Mouse (Mus musculus) heart, embryonic 16.5 days (tissue): ENCODE measurements around the gene Agap1. TPM values are rescaled to one million over a fixed set of nuclear protein-coding genes. Genes with fewer than 3 reads are reported as not detected.

ENCODE experiments used
- ATAC-seq: fragments of 200-750 bp; cut with Nextera tagmentation; replicated peaks from 2 replicates; pipeline ENCODE4 v1.8.0; 2017; ENCODE audit warnings: moderate number of reproducible peaks; ENCODE audit not compliant: insufficient read depth, low FRiP score; ENCODE audit errors: extremely low read depth
- H3K27ac ChIP-seq: fragments of 300-500 bp; sonication (generic); 2 replicates; pipeline ENCODE4 v1.5.1; 2014; ENCODE audit warnings: mild to moderate bottlenecking, low read length, control low read depth, moderate library complexity
- H3K27me3 ChIP-seq: fragments of 300-500 bp; sonication (generic); 2 replicates; pipeline ENCODE4 v1.6.1; 2014; ENCODE audit warnings: low read length, mixed read lengths; ENCODE audit not compliant: control insufficient read depth, insufficient read depth
- H3K36me3 ChIP-seq: fragments of 300-500 bp; sonication (generic); 2 replicates; pipeline ENCODE4 v1.6.1; 2014; ENCODE audit not compliant: control insufficient read depth, insufficient read depth
- H3K4me1 ChIP-seq: fragments of 300-500 bp; sonication (generic); 2 replicates; pipeline ENCODE4 v1.6.1; 2014; ENCODE audit warnings: low read length, mixed read lengths; ENCODE audit not compliant: control insufficient read depth, insufficient read depth
- H3K4me2 ChIP-seq: fragments of 300-500 bp; sonication (generic); 2 replicates; pipeline ENCODE4 v1.6.1; 2014; ENCODE audit warnings: low read depth, mild to moderate bottlenecking, control low read depth, low read length
- H3K4me3 ChIP-seq: fragments of 300-500 bp; sonication (generic); 2 replicates; pipeline ENCODE4 v1.5.1; 2014; ENCODE audit warnings: mild to moderate bottlenecking, control low read depth, low read length
- H3K9ac ChIP-seq: fragments of 300-500 bp; sonication (generic); 2 replicates; pipeline ENCODE4 v1.6.1; 2014; ENCODE audit warnings: low read length, control low read depth
- H3K9me3 ChIP-seq: fragments of 300-500 bp; sonication (generic); replicated peaks from 2 replicates; pipeline ENCODE4 v1.6.1; 2016; ENCODE audit warnings: low read length; ENCODE audit not compliant: control insufficient read depth
- WGBS: fragments of 180-500 bp; shearing (Covaris S2); extraction: QIAGEN DNeasy Blood & Tissue Kit; methylation state at CpG from one replicate; pipeline ENCODE4 v1.1.7; 2014; 5-methylcytosine and 5-hydroxymethylcytosine counted together
- polyA plus RNA-seq: library from polyadenylated mRNA; unstranded; fragments of >200 nt; fragmentation: Nextera tagmentation; extraction: Ambion mirVana; gene quantifications from 2 replicates; pipeline ENCODE4 v1.2.1, GENCODE M21; 2015

Gene Agap1
- polyA plus RNA-seq, 1 experiment from 2014 or later = 6.2 TPM

DNA sequence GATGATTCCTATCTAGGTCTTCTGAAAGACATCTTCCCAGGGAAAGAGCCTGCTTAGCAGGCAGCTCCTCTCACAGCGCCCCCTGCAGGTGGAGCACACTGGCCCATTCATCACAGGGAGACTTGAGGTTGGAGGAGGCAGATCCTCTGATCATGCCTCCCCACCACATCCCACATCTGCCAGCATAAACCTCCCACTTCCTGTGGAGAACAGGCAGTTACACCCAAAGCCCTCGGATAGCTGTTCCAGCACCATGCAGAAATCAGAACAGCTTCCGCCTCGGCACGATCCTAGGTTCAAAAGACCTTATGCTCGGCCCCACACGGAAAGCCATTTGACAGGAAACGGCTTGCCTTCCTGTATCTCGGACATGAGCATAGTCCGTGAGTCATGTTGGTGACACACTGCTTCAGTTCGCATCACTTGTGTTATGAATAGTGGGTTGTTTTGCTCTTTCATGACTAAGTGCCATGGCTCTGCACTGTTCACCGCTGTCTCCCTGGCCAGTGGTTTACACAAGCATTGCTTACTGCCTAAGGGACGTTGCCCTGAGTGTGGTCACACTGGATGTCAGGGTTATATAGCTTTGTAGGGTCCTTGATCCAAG is 276.1 kb downstream of the Agap1 start:
- Histone ChIP-seq H3K4me2 (no peak overlapping the region), H3K4me3 (no peak overlapping the region), H3K9ac (no peak overlapping the region), H3K36me3 (peaks cover 9% of the 10 kb centered on the region; the same call in 1 of the 2 replicates), H3K9me3 (no peaks in the 10 kb centered on the region), H3K27me3 (no peaks in the 10 kb centered on the region), H3K27ac (no peak overlapping the region), H3K4me1 (no peaks in the 10 kb centered on the region; the same call in 1 of the 2 replicates)
- 61% methylated on average over 13 of the region's 13 CpGs for WGBS
- ATAC-seq = 0 out of 2 replicates have a peak, but pooled peaks have one; percentile 58

DNA sequence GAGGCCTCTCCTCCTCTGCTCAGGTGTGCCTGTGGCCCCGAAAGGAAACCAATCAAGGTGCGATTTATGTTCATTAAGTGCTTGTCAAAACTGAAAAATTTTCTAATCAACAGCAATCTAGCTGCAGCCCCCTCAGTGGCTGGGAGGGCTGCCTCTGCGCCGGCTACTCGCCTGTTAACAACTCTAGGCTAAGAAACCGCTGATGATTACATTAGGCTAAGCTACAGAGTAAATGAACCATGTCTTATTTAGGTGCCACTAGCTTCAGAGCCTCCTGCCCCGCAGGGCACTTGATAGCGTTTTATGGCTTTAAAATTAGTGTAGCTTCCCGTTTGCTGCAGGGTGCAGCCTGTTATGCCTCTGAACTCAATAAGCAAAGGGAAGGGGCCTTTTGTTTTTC is 279.8 kb downstream of the Agap1 start:
- 0 out of 2 replicates have a peak, but pooled peaks cover 4% of the 10 kb centered on the region for H3K36me3 ChIP-seq
- no peak overlapping the region for H3K27ac ChIP-seq
- H3K27me3 ChIP-seq = no peaks in the 10 kb centered on the region
- H3K4me2 ChIP-seq = no peak overlapping the region
- no peak for ATAC-seq
- 80% methylated on average over 9 of the region's 9 CpGs for WGBS
- no peaks in the 10 kb centered on the region for H3K9me3 ChIP-seq
- H3K9ac ChIP-seq = no peak overlapping the region
- H3K4me3 ChIP-seq = no peak overlapping the region
- H3K4me1 ChIP-seq = peaks cover 2% of the 10 kb centered on the region; the same call in 1 of the 2 replicates

DNA sequence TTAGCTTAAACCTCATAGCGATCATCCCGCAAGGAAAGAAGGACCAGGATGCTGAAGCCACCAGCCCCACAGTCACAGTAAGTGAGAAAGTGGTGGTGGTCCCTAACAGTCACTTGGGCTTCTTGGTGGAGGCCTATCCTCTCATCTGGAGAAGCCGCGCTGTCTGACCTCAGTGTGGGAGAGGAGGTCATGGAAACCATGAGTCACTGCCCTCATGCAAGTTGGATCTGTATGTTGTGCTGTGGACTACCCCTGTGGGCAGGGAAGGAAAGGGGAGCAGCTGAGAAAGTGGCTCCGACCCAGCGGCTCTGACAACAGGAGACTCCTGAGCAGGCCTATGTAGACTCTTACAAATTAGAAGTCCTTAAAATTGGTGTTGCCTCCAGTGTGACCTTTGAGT is 280.5 kb downstream of the Agap1 start:
- peaks cover 2% of the 10 kb centered on the region; the same call in 1 of the 2 replicates for H3K4me1 ChIP-seq
- no peak overlapping the region for H3K9ac ChIP-seq
- H3K9me3 ChIP-seq = no peaks in the 10 kb centered on the region
- H3K36me3 ChIP-seq = 0 out of 2 replicates have a peak, but pooled peaks cover 4% of the 10 kb centered on the region
- no peak overlapping the region for H3K4me3 ChIP-seq
- no peaks in the 10 kb centered on the region for H3K27me3 ChIP-seq
- 74% methylated on average over 6 of the region's 6 CpGs for WGBS
- H3K27ac ChIP-seq = no peak overlapping the region
- no peak for ATAC-seq
- H3K4me2 ChIP-seq = no peak overlapping the region

DNA sequence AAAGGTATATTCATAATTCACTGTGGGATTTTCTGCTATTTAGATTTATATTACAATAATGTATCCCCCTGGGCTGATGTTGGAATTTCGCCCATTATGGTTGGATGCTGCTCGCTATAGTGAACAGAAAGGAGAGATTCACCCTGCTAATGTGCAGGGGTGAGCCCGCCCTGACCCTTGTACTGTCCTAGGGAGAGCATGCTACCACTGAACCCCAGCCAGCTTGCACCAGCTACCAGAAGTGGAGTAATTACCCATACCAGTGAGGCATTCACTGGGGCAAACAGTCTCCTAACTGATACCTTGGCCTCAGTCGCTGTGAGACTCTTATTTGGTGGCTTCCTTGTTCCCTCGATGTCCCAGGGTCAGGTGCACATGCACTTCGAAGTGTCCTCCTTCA is 281.4 kb downstream of the Agap1 start:
- no peak overlapping the region for H3K27ac ChIP-seq
- 88% methylated on average over 6 of the region's 6 CpGs for WGBS
- H3K9me3 ChIP-seq = no peaks in the 10 kb centered on the region
- peaks cover 2% of the 10 kb centered on the region; the same call in 1 of the 2 replicates for H3K4me1 ChIP-seq
- H3K36me3 ChIP-seq = 0 out of 2 replicates have a peak, but pooled peaks cover 4% of the 10 kb centered on the region
- no peak overlapping the region for H3K4me2 ChIP-seq
- H3K27me3 ChIP-seq = no peaks in the 10 kb centered on the region
- no peak overlapping the region for H3K9ac ChIP-seq
- no peak for ATAC-seq
- H3K4me3 ChIP-seq = no peak overlapping the region

DNA sequence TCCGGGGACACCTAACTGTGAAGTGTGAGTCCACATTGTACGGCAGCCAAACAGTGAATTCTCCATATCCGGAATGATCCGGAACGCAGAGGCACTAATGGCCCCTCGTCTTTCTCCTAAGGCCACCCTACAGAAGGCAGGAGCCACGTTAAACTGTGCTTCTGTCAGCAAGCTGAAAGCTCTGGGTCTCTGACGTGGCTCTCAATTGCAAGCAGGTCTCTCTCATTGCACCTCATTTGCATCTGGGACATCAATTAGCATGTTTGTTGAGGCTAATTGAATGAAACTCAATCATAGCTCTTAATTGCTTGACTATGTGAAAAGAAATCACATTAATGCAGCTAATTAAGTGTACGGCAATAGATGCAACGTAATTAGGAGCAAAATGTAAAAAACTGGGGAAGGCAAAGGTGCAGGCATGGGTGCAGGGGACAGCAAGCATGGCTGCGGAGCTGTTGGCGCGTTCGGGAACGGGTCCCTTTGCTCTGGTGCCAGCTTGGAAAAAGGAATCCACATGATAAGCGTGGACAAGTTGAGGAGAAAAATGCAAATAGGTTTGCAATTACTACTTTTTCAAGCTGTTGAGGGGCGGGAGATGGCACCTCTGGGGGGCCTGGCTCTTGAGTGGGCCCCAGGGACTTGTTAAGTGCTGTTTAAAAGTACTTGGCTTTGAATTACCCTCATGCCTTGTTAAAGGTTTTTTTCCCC is 284.6 kb downstream of the Agap1 start:
- Histone ChIP-seq H3K27ac (no peak overlapping the region), H3K9me3 (no peaks in the 10 kb centered on the region), H3K9ac (no peak overlapping the region), H3K4me3 (no peak overlapping the region), H3K36me3 (peaks cover 2% of the 10 kb centered on the region; the same call in 1 of the 2 replicates), H3K27me3 (no peaks in the 10 kb centered on the region), H3K4me2 (no peak overlapping the region), H3K4me1 (peaks cover 2% of the 10 kb centered on the region; the same call in 1 of the 2 replicates)
- WGBS = 66% methylated on average over 17 of the region's 17 CpGs
- ATAC-seq = no peak

DNA sequence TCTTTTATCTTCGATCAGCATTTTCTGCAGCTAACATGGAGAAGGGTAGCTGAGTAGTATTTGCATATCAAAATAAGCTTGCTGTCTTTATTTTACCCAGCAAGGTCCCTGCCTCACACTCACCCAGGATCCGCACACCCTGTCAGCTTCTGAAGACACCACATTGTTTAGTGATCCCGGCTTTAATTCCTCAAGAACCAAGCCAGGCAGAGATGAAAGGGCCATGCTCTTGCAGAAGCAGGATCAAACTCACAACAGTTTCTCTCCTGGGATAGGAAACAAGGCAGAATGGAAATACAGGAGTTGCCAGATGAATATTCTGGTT is 285.1 kb downstream of the Agap1 start:
- Histone ChIP-seq H3K4me2 (no peak overlapping the region), H3K27me3 (no peaks in the 10 kb centered on the region)
- WGBS = 39% methylated on average over 3 of the region's 3 CpGs

DNA sequence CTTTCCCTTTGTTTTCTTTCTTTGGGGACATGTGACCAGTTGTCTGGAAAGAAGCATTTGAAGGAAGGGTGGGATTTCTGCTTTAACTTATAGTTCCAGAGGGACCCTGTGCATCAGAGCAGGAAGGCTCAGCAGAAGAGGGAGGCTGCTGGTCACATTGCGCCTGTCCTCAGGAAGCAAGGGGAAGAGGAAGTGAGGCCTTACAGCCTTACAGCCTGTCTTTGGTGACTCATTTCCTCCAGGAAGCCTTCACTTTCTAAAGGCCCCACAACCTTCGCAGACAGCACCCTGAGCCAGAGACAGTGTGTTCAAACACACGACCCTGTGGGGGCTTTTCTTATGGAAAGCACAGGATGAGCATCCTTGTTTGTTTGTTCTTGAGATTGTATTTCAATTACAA is 287.8 kb downstream of the Agap1 start:
- ATAC-seq = no peak
- Histone ChIP-seq H3K4me3 (no peak overlapping the region), H3K9me3 (no peaks in the 10 kb centered on the region), H3K36me3 (peaks cover 2% of the 10 kb centered on the region; the same call in 1 of the 2 replicates), H3K27ac (no peak overlapping the region), H3K4me2 (no peak overlapping the region), H3K9ac (no peak overlapping the region), H3K27me3 (no peaks in the 10 kb centered on the region), H3K4me1 (no peaks in the 10 kb centered on the region; the same call in 1 of the 2 replicates)
- 70% methylated on average over 3 of the region's 3 CpGs for WGBS

More for the DNA sequence above, 285.1 kb downstream of the Agap1 start:
- no peaks in the 10 kb centered on the region for H3K9me3 ChIP-seq
- H3K27ac ChIP-seq = no peak overlapping the region
- no peak overlapping the region for H3K4me3 ChIP-seq
- no peak for ATAC-seq
- H3K9ac ChIP-seq = no peak overlapping the region
- peaks cover 2% of the 10 kb centered on the region; the same call in 1 of the 2 replicates for H3K4me1 ChIP-seq
- H3K36me3 ChIP-seq = peaks cover 2% of the 10 kb centered on the region; the same call in 1 of the 2 replicates

DNA sequence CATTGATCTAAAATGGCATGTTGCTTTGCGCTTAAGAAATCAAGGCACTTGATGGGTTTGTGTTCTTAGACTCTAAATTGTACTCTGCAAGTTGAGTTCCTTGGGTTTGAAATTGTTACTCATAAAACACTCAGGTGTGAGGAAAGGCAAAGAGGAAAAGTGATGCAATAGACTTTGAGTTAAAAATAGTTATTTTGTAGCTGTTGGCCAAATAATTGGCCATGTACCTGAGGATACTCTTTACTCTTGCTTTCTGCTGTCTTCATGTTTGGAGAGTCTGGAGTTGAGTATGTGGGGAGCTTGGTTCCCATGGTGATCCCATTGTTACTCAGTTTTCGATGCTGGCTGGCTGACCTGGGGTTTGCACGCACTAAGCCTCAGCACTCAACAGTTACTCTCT is 291.6 kb downstream of the Agap1 start:
- H3K27ac ChIP-seq = no peak overlapping the region
- peaks cover 2% of the 10 kb centered on the region; the same call in 1 of the 2 replicates for H3K36me3 ChIP-seq
- H3K4me2 ChIP-seq = no peak overlapping the region
- H3K9me3 ChIP-seq = no peaks in the 10 kb centered on the region
- no peak overlapping the region for H3K9ac ChIP-seq
- ATAC-seq = no peak
- WGBS = 89% methylated on average over 3 of the region's 3 CpGs
- H3K4me3 ChIP-seq = no peak overlapping the region
- no peaks in the 10 kb centered on the region for H3K27me3 ChIP-seq
- H3K4me1 ChIP-seq = peaks cover 9% of the 10 kb centered on the region

DNA sequence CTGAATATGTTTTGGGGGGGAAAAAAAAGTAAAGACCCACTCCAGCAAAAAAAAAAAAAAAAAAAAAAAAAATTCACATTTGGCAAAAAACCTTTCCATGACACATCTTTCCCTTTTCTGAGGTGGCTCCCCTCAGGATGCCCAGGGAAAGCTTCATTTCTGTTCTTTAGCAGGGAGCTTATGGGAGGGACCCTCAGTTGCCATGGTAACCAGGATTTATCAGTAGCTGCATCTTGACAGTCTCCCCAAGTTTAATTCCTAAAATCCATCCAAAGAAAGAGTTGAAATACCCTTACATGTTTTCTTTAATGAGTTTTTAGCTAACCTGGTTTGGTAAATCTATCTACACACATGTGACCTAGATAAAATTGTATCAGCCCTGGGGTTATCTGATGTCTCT is 295.1 kb downstream of the Agap1 start:
- Histone ChIP-seq H3K27me3 (no peaks in the 10 kb centered on the region), H3K4me1 (peaks cover 12% of the 10 kb centered on the region), H3K27ac (no peak overlapping the region), H3K9me3 (no peaks in the 10 kb centered on the region), H3K4me3 (no peak overlapping the region), H3K4me2 (no peak overlapping the region), H3K36me3 (no peaks in the 10 kb centered on the region), H3K9ac (no peak overlapping the region)
- ATAC-seq = no peak
